Mouse (Mus musculus): Measurements from ENCODE around the gene Ankrd11.

Ankrd11 gene

GRCm38 (mm10) chr8:122966638-122967037 is 75.4 kb downstream of the Ankrd11 start:
- DNase-seq (ENCODE audit: low read depth, low spot score), result no peak

- DNase-seq (ENCODE audit: low read depth, low spot score), result no peak
Measured at GRCm38 (mm10) chr8:122962046-122962445, 80.0 kb downstream of the Ankrd11 start.

- DNase-seq (ENCODE audit: low read depth, low spot score), result no peak
Measured at GRCm38 (mm10) chr8:122961458-122961857, 80.6 kb downstream of the Ankrd11 start.

- no peak for DNase-seq (ENCODE audit: low read depth, low spot score)
Measured at GRCm38 (mm10) chr8:122960932-122961331, 81.1 kb downstream of the Ankrd11 start.

GRCm38 (mm10) chr8:122960323-122960722 is 81.8 kb downstream of the Ankrd11 start:
- no peak for DNase-seq (ENCODE audit: low read depth, low spot score)

- no peak for DNase-seq (ENCODE audit: low read depth, low spot score)
Measured at GRCm38 (mm10) chr8:122955997-122956396, 86.1 kb downstream of the Ankrd11 start.

- DNase-seq (ENCODE audit: low read depth, low spot score), result no peak
Measured at GRCm38 (mm10) chr8:122955195-122955594, 86.9 kb downstream of the Ankrd11 start.

GRCm38 (mm10) chr8:122954090-122954799 is 87.8 kb downstream of the Ankrd11 start:
- no peak for DNase-seq (ENCODE audit: low read depth, low spot score)

GRCm38 (mm10) chr8:122953028-122953427 is 89.0 kb downstream of the Ankrd11 start:
- no peak for DNase-seq (ENCODE audit: low read depth, low spot score)

GRCm38 (mm10) chr8:122951456-122951855 is 90.6 kb downstream of the Ankrd11 start:
- DNase-seq (ENCODE audit: low read depth, low spot score), result no peak

GRCm38 (mm10) chr8:122949701-122950100 is 92.4 kb downstream of the Ankrd11 start:
- no peak for DNase-seq (ENCODE audit: low read depth, low spot score)

GRCm38 (mm10) chr8:122945775-122946174 is 96.3 kb downstream of the Ankrd11 start:
- no peak for DNase-seq (ENCODE audit: low read depth, low spot score)

- peak; percentile 34 for DNase-seq (ENCODE audit: low read depth, low spot score)
Measured at GRCm38 (mm10) chr8:122942803-122943713, 99.0 kb downstream of the Ankrd11 start.

GRCm38 (mm10) chr8:122938591-122938990 is 103.5 kb downstream of the Ankrd11 start:
- no peak for DNase-seq (ENCODE audit: low read depth, low spot score)

GRCm38 (mm10) chr8:122938170-122938569 is 103.9 kb downstream of the Ankrd11 start:
- DNase-seq (ENCODE audit: low read depth, low spot score), result no peak

GRCm38 (mm10) chr8:122937545-122938053 is 104.5 kb downstream of the Ankrd11 start:
- DNase-seq (ENCODE audit: low read depth, low spot score), result no peak

- DNase-seq (ENCODE audit: low read depth, low spot score), result no peak
Measured at GRCm38 (mm10) chr8:122935912-122936311, 106.2 kb downstream of the Ankrd11 start.

GRCm38 (mm10) chr8:122935118-122935517 is 107.0 kb downstream of the Ankrd11 start:
- DNase-seq (ENCODE audit: low read depth, low spot score), result no peak

- DNase-seq (ENCODE audit: low read depth, low spot score), result no peak
Measured at GRCm38 (mm10) chr8:122933973-122934372, 108.1 kb downstream of the Ankrd11 start.

GRCm38 (mm10) chr8:122932561-122932959 is 109.5 kb downstream of the Ankrd11 start:
- DNase-seq (ENCODE audit: low read depth, low spot score), result no peak

GRCm38 (mm10) chr8:122931834-122932560 is 110.1 kb downstream of the Ankrd11 start:
- peak; percentile 30 for DNase-seq (ENCODE audit: low read depth, low spot score)
